Mouse (Mus musculus): ENCODE data around the gene Gm17490.
"Not testable (repeated sequence)": the region's sequence is repeated elsewhere in the genome, so short reads cannot be mapped to it uniquely, and the experiment has no call there.

DNA sequence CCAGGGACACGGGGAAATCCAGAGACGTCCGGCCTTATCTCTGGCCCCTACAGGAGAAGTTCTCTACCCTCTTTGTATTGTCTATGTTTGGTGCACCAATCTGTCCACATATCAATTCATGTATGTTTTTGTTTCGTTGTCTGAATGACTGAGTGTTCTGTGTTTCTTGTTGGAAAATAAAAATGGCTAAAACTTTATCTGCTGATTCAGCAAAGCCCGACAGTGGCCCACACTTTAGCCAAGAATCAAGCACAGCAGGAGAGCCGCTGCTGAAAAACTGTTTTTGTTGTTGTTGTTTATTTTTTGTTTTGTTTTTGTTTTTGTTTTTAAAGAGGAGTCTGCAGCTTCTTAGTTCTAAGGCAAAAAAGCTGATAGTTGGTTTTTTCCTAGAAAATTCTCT, 13.1 kb downstream of the Gm17490 start:
- TF ChIP-seq CTCF (IDR thresholded peaks at IDR 0.05; ENCODE audit: low read depth, low read length); POLR2AphosphoS5 (IDR thresholded peaks at IDR 0.05; ENCODE audit: insufficient replicate concordance, low read depth, low read length); GATA1 (IDR thresholded peaks at IDR 0.05; ENCODE audit: borderline replicate concordance, low read length); TAL1 (conservative IDR thresholded peaks at IDR 0.05; ENCODE audit: low read depth, low read length): not testable (repeated sequence)

Measured in G1E (cell line).